9 mouse cellular contexts compared by ENCODE assay signal in the genomic region with DNA sequence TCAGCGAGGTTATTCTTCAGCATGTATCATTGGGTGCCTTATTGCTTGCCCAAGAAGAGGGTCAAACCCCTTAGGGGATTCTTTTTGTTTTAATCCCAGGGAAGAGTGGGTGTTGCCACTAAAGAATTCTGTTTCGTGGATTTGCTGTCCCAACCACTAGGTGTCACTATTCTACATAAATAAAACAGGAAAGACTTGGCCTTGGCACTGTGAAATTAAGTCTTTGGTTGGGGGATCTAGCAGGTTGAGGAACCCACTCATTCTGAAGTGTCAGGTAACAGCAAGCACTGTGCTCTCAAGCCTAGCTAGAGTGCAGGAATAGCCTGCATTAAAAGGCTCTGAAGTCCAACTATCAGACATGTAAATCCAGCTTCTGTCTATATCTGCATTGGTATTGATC.
DNase-seq lines count a peak whose midpoint lies in the region; ATAC-seq and TF ChIP-seq lines count a peak whose summit lies in the region.
"Had no signal": no experiment of that assay in that cellular context is flagged by ENCODE, and none has a peak within 500 bp of the region (broad histone marks: within the 10 kb centered on the region; RNA-seq: fewer than 3 reads in every experiment).

No protein-coding gene starts in this region.

- intact Hi-C loops in gastrocnemius, postnatal 14 days (cut with DNase I; ENCODE audit: low total_unique reads), result no loop called here

- H3K27me3 ChIP-seq in liver, postnatal 0 days (ENCODE audit: insufficient read depth, low read length), result no peaks in the 10 kb centered on the region
- no peaks in the 10 kb centered on the region for H3K27me3 ChIP-seq in liver, embryonic 11.5 days (replicated peaks; ENCODE audit: control insufficient read depth, insufficient read depth, low read length)
- H3K27me3 ChIP-seq in limb, embryonic 14.5 days (ENCODE audit: control insufficient read depth, insufficient read depth, low read length), result no peaks in the 10 kb centered on the region

- 4% methylated on average over 2 of the region's 2 CpGs for WGBS in liver, postnatal 0 days (ENCODE audit: insufficient replicate concordance)
- WGBS in liver, embryonic 11.5 days, result 5% methylated on average over 2 of the region's 2 CpGs
- WGBS in limb, embryonic 14.5 days, result 4% methylated on average over 2 of the region's 2 CpGs

- no peaks in the 10 kb centered on the region for H3K4me1 ChIP-seq in liver, postnatal 0 days (ENCODE audit: insufficient read depth)
- H3K4me1 ChIP-seq in liver, embryonic 11.5 days (replicated peaks; ENCODE audit: control insufficient read depth, insufficient read depth, low read length), result no peaks in the 10 kb centered on the region
- H3K4me1 ChIP-seq in limb, embryonic 14.5 days (ENCODE audit: control insufficient read depth, insufficient read depth, low read length), result no peaks in the 10 kb centered on the region

- H3K36me3 ChIP-seq in liver, postnatal 0 days (replicated peaks; ENCODE audit: insufficient read depth, low read length), result no peaks in the 10 kb centered on the region
- H3K36me3 ChIP-seq in liver, embryonic 11.5 days (ENCODE audit: control insufficient read depth, insufficient read depth, low read length), result no peaks in the 10 kb centered on the region
- H3K36me3 ChIP-seq in limb, embryonic 14.5 days (ENCODE audit: control insufficient read depth, insufficient read depth, low read length), result no peaks in the 10 kb centered on the region

- ATAC-seq in liver, postnatal 0 days, result no peak
- no peak for ATAC-seq in liver, embryonic 11.5 days (replicated peaks; ENCODE audit: low FRiP score)
- ATAC-seq in limb, embryonic 14.5 days (ENCODE audit: low FRiP score, low read depth), result no peak

- TF ChIP-seq EP300 in liver, postnatal 0 days (IDR thresholded peaks at IDR 0.05; ENCODE audit: low read depth), result no peak

- H3K4me2 ChIP-seq in liver, postnatal 0 days (ENCODE audit: low read depth, low read length), result no peak overlapping the region
- no peak overlapping the region for H3K4me2 ChIP-seq in liver, embryonic 11.5 days
- no peak overlapping the region for H3K4me2 ChIP-seq in limb, embryonic 14.5 days (replicated peaks; ENCODE audit: low read depth, low read length, severe bottlenecking)

- H3K9ac ChIP-seq in liver, postnatal 0 days (replicated peaks), result no peak overlapping the region
- no peak overlapping the region for H3K9ac ChIP-seq in liver, embryonic 11.5 days (ENCODE audit: low read depth, low read length)
- no peak overlapping the region for H3K9ac ChIP-seq in limb, embryonic 14.5 days (ENCODE audit: low read depth, low read length, severe bottlenecking)

- H3K4me3 ChIP-seq in liver, postnatal 0 days (ENCODE audit: low read depth, low read length), result no peak overlapping the region
- no peak overlapping the region for H3K4me3 ChIP-seq in liver, embryonic 11.5 days (ENCODE audit: low read depth, low read length)
- H3K4me3 ChIP-seq in limb, embryonic 14.5 days (replicated peaks; ENCODE audit: low read length), result no peak overlapping the region
- H3K4me3 ChIP-seq: erythroblast, embryonic 14.5 days had no signal

- no peak overlapping the region for H3K27ac ChIP-seq in liver, postnatal 0 days (ENCODE audit: low read depth)
- H3K27ac ChIP-seq in liver, embryonic 11.5 days (ENCODE audit: low read depth, low read length), result no peak overlapping the region
- no peak overlapping the region for H3K27ac ChIP-seq in limb, embryonic 14.5 days (replicated peaks; ENCODE audit: low read depth, low read length)

- peak; percentile 12 to 48 for DNase-seq in cerebellum, adult 18-20 months
- no peak for DNase-seq in cerebellum, adult 11-12 months
- no peak for DNase-seq in liver, postnatal 0 days
- no peak for DNase-seq in liver, embryonic 11.5 days (ENCODE audit: low spot score)
- DNase-seq in embryo, embryonic 11 days, result peak; percentile 72
- peak; percentile 72 for DNase-seq in limb, embryonic 14.5 days (ENCODE audit: low spot score)
- no peak for DNase-seq in right cerebral cortex, postnatal 36 days (ENCODE audit: low spot score in 2 of 2)
- DNase-seq in gastrocnemius, postnatal 14 days, result no peak

- TF ChIP-seq CTCF in liver, postnatal 0 days (IDR thresholded peaks at IDR 0.05; ENCODE audit: low read depth), result peak; percentile 56

- TF ChIP-seq POLR2A in limb, embryonic 14.5 days (IDR thresholded peaks at IDR 0.05; ENCODE audit: borderline replicate concordance, extremely low read depth, insufficient read depth, insufficient read length), result no peak

- no peaks in the 10 kb centered on the region for H3K9me3 ChIP-seq in liver, postnatal 0 days (ENCODE audit: low read length)
- no peaks in the 10 kb centered on the region for H3K9me3 ChIP-seq in liver, embryonic 11.5 days (ENCODE audit: control insufficient read depth, low read length)
- no peaks in the 10 kb centered on the region for H3K9me3 ChIP-seq in limb, embryonic 14.5 days (ENCODE audit: control insufficient read depth, low read length)

Comparison
In these comparisons a context has a peak if more than half of its experiments do, and no peak if none do; other contexts are left out.
1. DNase-seq: peak in cerebellum, adult 18-20 months (2 of 2), embryo, embryonic 11 days (single experiment) and limb, embryonic 14.5 days (single experiment); none in cerebellum, adult 11-12 months (single experiment), liver, postnatal 0 days (single experiment), liver, embryonic 11.5 days (single experiment), right cerebral cortex, postnatal 36 days (0 of 2) and gastrocnemius, postnatal 14 days (single experiment).